Mouse (Mus musculus): ENCODE data around the gene Tnr. TPM values are rescaled to one million over a fixed set of nuclear protein-coding genes. Genes with fewer than 3 reads are reported as not detected.

Gene Tnr
- polyA plus RNA-seq, 1 experiment from 2014 or later, result 0.09 TPM

- ATAC-seq (ENCODE audit: low read depth), result no peak
- no peak overlapping the region for H3K4me2 ChIP-seq (ENCODE audit: low read depth, low read length)
- H3K27ac ChIP-seq (ENCODE audit: low read length), result no peak overlapping the region
- no peaks in the 10 kb centered on the region for H3K9me3 ChIP-seq (ENCODE audit: control insufficient read depth, low read length)
- H3K9ac ChIP-seq (ENCODE audit: low read length), result no peak overlapping the region
- H3K36me3 ChIP-seq (ENCODE audit: control insufficient read depth, insufficient read depth, low read length), result no peaks in the 10 kb centered on the region
- no peak overlapping the region for H3K4me3 ChIP-seq (ENCODE audit: low read length)
- no peaks in the 10 kb centered on the region for H3K27me3 ChIP-seq (ENCODE audit: control insufficient read depth, insufficient read depth, low read depth, low read length)
- WGBS, result 75% methylated on average over 4 of the region's 4 CpGs
- H3K4me1 ChIP-seq (replicated peaks; ENCODE audit: control insufficient read depth, insufficient read depth, low read length), result no peaks in the 10 kb centered on the region
Observed at GRCm38 (mm10) chr1:159613561-159613960, 90.0 kb downstream of the Tnr start.

DNA sequence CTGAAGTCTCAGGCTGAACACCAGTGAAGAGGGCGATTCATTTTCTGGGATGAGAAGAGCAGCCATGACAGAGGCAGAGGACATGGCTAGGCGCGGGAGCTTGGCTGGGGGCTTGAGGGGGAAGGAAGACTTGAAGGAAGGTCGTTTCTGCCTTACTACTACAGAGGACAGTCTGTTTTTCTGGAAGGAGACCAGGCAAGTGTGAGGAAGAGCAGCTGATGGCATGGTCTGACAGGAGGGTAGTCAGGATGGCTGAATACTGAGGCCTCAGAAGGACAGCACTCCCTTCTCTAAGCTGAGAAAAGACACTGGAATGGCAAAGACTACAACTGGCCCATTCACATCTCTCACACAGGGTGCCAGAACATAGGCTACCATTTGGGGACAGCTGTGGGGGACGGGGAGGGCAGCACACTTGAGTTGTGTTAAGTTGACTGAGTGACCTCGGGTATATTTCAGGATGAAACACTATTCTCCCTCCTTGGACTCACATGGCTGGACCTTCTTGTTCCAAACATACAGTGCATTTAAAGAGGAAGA lies 90.6 kb downstream of the Tnr start:
- H3K4me1 ChIP-seq (replicated peaks; ENCODE audit: control insufficient read depth, insufficient read depth, low read length), result no peaks in the 10 kb centered on the region
- no peaks in the 10 kb centered on the region for H3K27me3 ChIP-seq (ENCODE audit: control insufficient read depth, insufficient read depth, low read depth, low read length)
- H3K4me3 ChIP-seq (ENCODE audit: low read length), result no peak overlapping the region
- H3K27ac ChIP-seq (ENCODE audit: low read length), result no peak overlapping the region
- no peaks in the 10 kb centered on the region for H3K36me3 ChIP-seq (ENCODE audit: control insufficient read depth, insufficient read depth, low read length)
- no peaks in the 10 kb centered on the region for H3K9me3 ChIP-seq (ENCODE audit: control insufficient read depth, low read length)
- no peak overlapping the region for H3K9ac ChIP-seq (ENCODE audit: low read length)
- H3K4me2 ChIP-seq (ENCODE audit: low read depth, low read length), result no peak overlapping the region
- 66% methylated on average over 6 of the region's 6 CpGs for WGBS
- ATAC-seq (ENCODE audit: low read depth), result no peak

GRCm38 (mm10) chr1:159614644-159615431 lies 91.3 kb downstream of the Tnr start:
- ATAC-seq (ENCODE audit: low read depth), result no peak
- no peak overlapping the region for H3K4me3 ChIP-seq (ENCODE audit: low read length)
- no peak overlapping the region for H3K27ac ChIP-seq (ENCODE audit: low read length)
- H3K9me3 ChIP-seq (ENCODE audit: control insufficient read depth, low read length), result no peaks in the 10 kb centered on the region
- no peak overlapping the region for H3K4me2 ChIP-seq (ENCODE audit: low read depth, low read length)
- H3K9ac ChIP-seq (ENCODE audit: low read length), result no peak overlapping the region
- no peaks in the 10 kb centered on the region for H3K4me1 ChIP-seq (replicated peaks; ENCODE audit: control insufficient read depth, insufficient read depth, low read length)
- H3K27me3 ChIP-seq (ENCODE audit: control insufficient read depth, insufficient read depth, low read depth, low read length), result no peaks in the 10 kb centered on the region
- no peaks in the 10 kb centered on the region for H3K36me3 ChIP-seq (ENCODE audit: control insufficient read depth, insufficient read depth, low read length)
- 62% methylated on average over 16 of the region's 16 CpGs for WGBS

GRCm38 (mm10) chr1:159615686-159616085 lies 92.1 kb downstream of the Tnr start:
- Histone ChIP-seq H3K9me3 (ENCODE audit: control insufficient read depth, low read length) (no peaks in the 10 kb centered on the region), H3K4me1 (replicated peaks; ENCODE audit: control insufficient read depth, insufficient read depth, low read length) (no peaks in the 10 kb centered on the region), H3K36me3 (ENCODE audit: control insufficient read depth, insufficient read depth, low read length) (no peaks in the 10 kb centered on the region), H3K4me3 (ENCODE audit: low read length) (no peak overlapping the region), H3K4me2 (ENCODE audit: low read depth, low read length) (no peak overlapping the region), H3K9ac (ENCODE audit: low read length) (no peak overlapping the region), H3K27me3 (ENCODE audit: control insufficient read depth, insufficient read depth, low read depth, low read length) (no peaks in the 10 kb centered on the region), H3K27ac (ENCODE audit: low read length) (no peak overlapping the region)
- 65% methylated on average over 4 of the region's 4 CpGs for WGBS
- no peak for ATAC-seq (ENCODE audit: low read depth)

GRCm38 (mm10) chr1:159619205-159619604 lies 95.6 kb downstream of the Tnr start:
- H3K27ac ChIP-seq (ENCODE audit: low read length), result no peak overlapping the region
- no peak overlapping the region for H3K4me3 ChIP-seq (ENCODE audit: low read length)
- whole genome bisulfite sequencing, result 78% methylated on average over 2 of the region's 2 CpGs
- no peaks in the 10 kb centered on the region for H3K36me3 ChIP-seq (ENCODE audit: control insufficient read depth, insufficient read depth, low read length)
- no peaks in the 10 kb centered on the region for H3K9me3 ChIP-seq (ENCODE audit: control insufficient read depth, low read length)
- H3K9ac ChIP-seq (ENCODE audit: low read length), result no peak overlapping the region
- no peak overlapping the region for H3K4me2 ChIP-seq (ENCODE audit: low read depth, low read length)
- no peaks in the 10 kb centered on the region for H3K4me1 ChIP-seq (replicated peaks; ENCODE audit: control insufficient read depth, insufficient read depth, low read length)
- H3K27me3 ChIP-seq (ENCODE audit: control insufficient read depth, insufficient read depth, low read depth, low read length), result no peaks in the 10 kb centered on the region
- no peak for ATAC-seq (ENCODE audit: low read depth)

GRCm38 (mm10) chr1:159621321-159621720 lies 97.8 kb downstream of the Tnr start:
- H3K27ac ChIP-seq (ENCODE audit: low read length), result no peak overlapping the region
- H3K36me3 ChIP-seq (ENCODE audit: control insufficient read depth, insufficient read depth, low read length), result no peaks in the 10 kb centered on the region
- 43% methylated on average over 1 of the region's 1 CpGs for WGBS
- H3K27me3 ChIP-seq (ENCODE audit: control insufficient read depth, insufficient read depth, low read depth, low read length), result no peaks in the 10 kb centered on the region
- H3K9ac ChIP-seq (ENCODE audit: low read length), result no peak overlapping the region
- no peaks in the 10 kb centered on the region for H3K9me3 ChIP-seq (ENCODE audit: control insufficient read depth, low read length)
- H3K4me1 ChIP-seq (replicated peaks; ENCODE audit: control insufficient read depth, insufficient read depth, low read length), result no peaks in the 10 kb centered on the region
- H3K4me3 ChIP-seq (ENCODE audit: low read length), result no peak overlapping the region
- no peak overlapping the region for H3K4me2 ChIP-seq (ENCODE audit: low read depth, low read length)
- ATAC-seq (ENCODE audit: low read depth), result no peak

DNA sequence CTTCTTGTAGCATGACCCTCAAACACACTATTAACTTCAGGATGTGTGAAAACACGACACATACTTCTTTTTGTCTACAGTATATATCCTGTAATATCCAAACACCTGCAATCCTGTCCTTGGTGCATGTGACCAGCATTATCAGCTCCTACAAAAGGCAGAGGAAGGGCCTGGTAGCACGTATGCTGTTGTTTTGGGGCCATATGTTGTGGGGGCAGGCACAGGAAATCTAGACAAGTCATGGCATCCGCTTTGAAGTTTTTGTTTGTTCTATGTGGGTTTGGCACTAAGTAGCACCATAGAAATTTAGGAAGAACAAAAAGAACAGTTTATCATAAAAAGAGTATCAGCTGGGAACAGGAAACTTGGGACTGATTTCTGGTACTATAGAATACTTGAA lies 105.5 kb downstream of the Tnr start:
- no peak for ATAC-seq (ENCODE audit: low read depth)
- WGBS, result 63% methylated on average over 3 of the region's 3 CpGs
- Histone ChIP-seq H3K4me3 (ENCODE audit: low read length) (no peak overlapping the region), H3K4me1 (replicated peaks; ENCODE audit: control insufficient read depth, insufficient read depth, low read length) (no peaks in the 10 kb centered on the region), H3K4me2 (ENCODE audit: low read depth, low read length) (no peak overlapping the region), H3K9ac (ENCODE audit: low read length) (no peak overlapping the region), H3K36me3 (ENCODE audit: control insufficient read depth, insufficient read depth, low read length) (no peaks in the 10 kb centered on the region), H3K27ac (ENCODE audit: low read length) (no peak overlapping the region), H3K27me3 (ENCODE audit: control insufficient read depth, insufficient read depth, low read depth, low read length) (no peaks in the 10 kb centered on the region), H3K9me3 (ENCODE audit: control insufficient read depth, low read length) (no peaks in the 10 kb centered on the region)

- Histone ChIP-seq H3K4me2 (ENCODE audit: low read depth, low read length) (no peak overlapping the region), H3K9me3 (ENCODE audit: control insufficient read depth, low read length) (no peaks in the 10 kb centered on the region), H3K27me3 (ENCODE audit: control insufficient read depth, insufficient read depth, low read depth, low read length) (no peaks in the 10 kb centered on the region), H3K9ac (ENCODE audit: low read length) (no peak overlapping the region), H3K36me3 (ENCODE audit: control insufficient read depth, insufficient read depth, low read length) (no peaks in the 10 kb centered on the region), H3K4me1 (replicated peaks; ENCODE audit: control insufficient read depth, insufficient read depth, low read length) (no peaks in the 10 kb centered on the region), H3K27ac (ENCODE audit: low read length) (no peak overlapping the region), H3K4me3 (ENCODE audit: low read length) (no peak overlapping the region)
- 68% methylated on average over 5 of the region's 5 CpGs for WGBS
- no peak for ATAC-seq (ENCODE audit: low read depth)
Observed at GRCm38 (mm10) chr1:159629822-159630589, 106.4 kb downstream of the Tnr start.

- 47% methylated on average over 3 of the region's 3 CpGs for WGBS
- H3K27ac ChIP-seq (ENCODE audit: low read length), result no peak overlapping the region
- no peak overlapping the region for H3K9ac ChIP-seq (ENCODE audit: low read length)
- H3K4me3 ChIP-seq (ENCODE audit: low read length), result no peak overlapping the region
- no peak overlapping the region for H3K4me2 ChIP-seq (ENCODE audit: low read depth, low read length)
- no peaks in the 10 kb centered on the region for H3K9me3 ChIP-seq (ENCODE audit: control insufficient read depth, low read length)
- no peak for ATAC-seq (ENCODE audit: low read depth)
- H3K27me3 ChIP-seq (ENCODE audit: control insufficient read depth, insufficient read depth, low read depth, low read length), result no peaks in the 10 kb centered on the region
- H3K36me3 ChIP-seq (ENCODE audit: control insufficient read depth, insufficient read depth, low read length), result no peaks in the 10 kb centered on the region
- no peaks in the 10 kb centered on the region for H3K4me1 ChIP-seq (replicated peaks; ENCODE audit: control insufficient read depth, insufficient read depth, low read length)
Observed at GRCm38 (mm10) chr1:159632558-159632957, 109.0 kb downstream of the Tnr start.

Measured in lung, embryonic 16.5 days (tissue).